Mouse (Mus musculus) brain, embryonic 14.5 days (tissue): ENCODE measurements around the gene Focad.

Experiments used
- CTCF ChIP-seq: fragments of 200-500 bp; IDR thresholded peaks from 2 replicates; pipeline ENCODE4 v1.5.1; 2012; ENCODE audit warnings: inconsistent platforms, mild to moderate bottlenecking, moderate library complexity, borderline replicate concordance; ENCODE audit not compliant: insufficient read depth, insufficient read length; ENCODE audit errors: extremely low read depth
- POLR2A ChIP-seq: fragments of 200-500 bp; IDR thresholded peaks from 2 replicates; pipeline ENCODE4 v1.6.1; 2012; ENCODE audit warnings: mild to moderate bottlenecking, inconsistent platforms, borderline replicate concordance; ENCODE audit not compliant: poor library complexity, insufficient read depth, insufficient read length, severe bottlenecking; ENCODE audit errors: extremely low read depth

DNA sequence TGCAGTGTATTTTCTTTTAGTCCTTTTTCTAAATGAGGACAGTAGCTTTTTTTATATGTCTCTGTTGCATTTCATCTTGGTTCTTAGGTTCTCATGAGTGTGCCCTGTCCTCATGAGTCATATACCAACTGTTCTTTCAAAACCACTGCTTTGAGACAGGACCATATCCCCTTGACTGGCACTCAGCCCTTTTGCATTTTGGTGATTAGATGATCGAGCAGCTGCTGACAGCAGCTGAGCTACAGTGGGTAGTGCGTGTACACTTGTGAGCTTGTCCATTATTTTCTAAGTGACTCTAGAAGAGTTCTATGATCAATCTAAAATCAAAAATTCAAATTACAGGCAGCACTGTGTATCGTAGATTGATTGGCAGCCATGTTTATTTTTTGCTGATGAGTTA, 28.0 kb downstream of the Focad start:
- TF ChIP-seq POLR2A: no peak
- no peak for TF ChIP-seq CTCF
